Mouse (Mus musculus) embryonic facial prominence, embryonic 13.5 days (tissue): Measurements from ENCODE around the gene Ulk4. TPM values are rescaled to one million over a fixed set of nuclear protein-coding genes. Genes with fewer than 3 reads are reported as not detected.

Experiments used
- ATAC-seq: fragments of 200-750 bp; cut with Nextera tagmentation; 2 replicates; pipeline ENCODE4 v1.8.0; 2017; ENCODE audit warnings: low read depth; ENCODE audit not compliant: insufficient number of reproducible peaks, insufficient read depth, low FRiP score, low TSS enrichment
- H3K27ac ChIP-seq: fragments of 300-500 bp; sonication (generic); 2 replicates; pipeline ENCODE4 v1.5.1; 2015; ENCODE audit warnings: moderate library complexity, mild to moderate bottlenecking, inconsistent platforms
- H3K27me3 ChIP-seq: fragments of 300-500 bp; sonication (generic); 2 replicates; pipeline ENCODE4 v1.6.1; 2015; ENCODE audit warnings: mild to moderate bottlenecking, inconsistent platforms
- H3K36me3 ChIP-seq: fragments of 300-500 bp; sonication (generic); 2 replicates; pipeline ENCODE4 v1.6.1; 2015; ENCODE audit warnings: mild to moderate bottlenecking, inconsistent platforms
- H3K4me1 ChIP-seq: fragments of 300-500 bp; sonication (generic); 2 replicates; pipeline ENCODE4 v1.6.1; 2015; ENCODE audit warnings: inconsistent platforms
- H3K4me2 ChIP-seq: fragments of 300-500 bp; sonication (generic); 2 replicates; pipeline ENCODE4 v1.6.1; 2015; ENCODE audit warnings: moderate library complexity, mild to moderate bottlenecking, inconsistent platforms
- H3K4me3 ChIP-seq: fragments of 300-500 bp; sonication (generic); 2 replicates; pipeline ENCODE4 v1.5.1; 2015; ENCODE audit warnings: mild to moderate bottlenecking, inconsistent platforms
- H3K9ac ChIP-seq: fragments of 300-500 bp; sonication (generic); 2 replicates; pipeline ENCODE4 v1.6.1; 2015; ENCODE audit warnings: mild to moderate bottlenecking, inconsistent platforms
- H3K9me3 ChIP-seq: fragments of 300-500 bp; sonication (generic); 2 replicates; pipeline ENCODE4 v1.6.1; 2016; ENCODE audit warnings: inconsistent platforms
- WGBS: fragments of 180-500 bp; shearing (Covaris S2); methylation state at CpG from one replicate; pipeline ENCODE4 v1.1.7; 2015; ENCODE audit warnings: mixed read lengths; 5-methylcytosine and 5-hydroxymethylcytosine counted together
- polyA plus RNA-seq: library from polyadenylated mRNA; unstranded; fragments of >200 nt; fragmentation: Nextera tagmentation; extraction: Ambion mirVana; gene quantifications from 2 replicates; pipeline ENCODE4 v1.2.1, GENCODE M21; 2015

Gene Ulk4
- polyA plus RNA-seq, 1 experiment from 2014 or later: 213 TPM

GRCm38 (mm10) chr9:121032322-121032964, 244.6 kb downstream of the Ulk4 start:
- H3K36me3 ChIP-seq: no peaks in the 10 kb centered on the region
- no peak overlapping the region for H3K27ac ChIP-seq
- ATAC-seq: no peak
- H3K4me1 ChIP-seq: peaks cover 14% of the 10 kb centered on the region
- no peak overlapping the region for H3K4me2 ChIP-seq
- H3K9ac ChIP-seq: no peak overlapping the region
- H3K27me3 ChIP-seq: no peaks in the 10 kb centered on the region
- no peak overlapping the region for H3K4me3 ChIP-seq
- no peaks in the 10 kb centered on the region for H3K9me3 ChIP-seq
- WGBS: 43% methylated on average over 10 of the region's 10 CpGs

DNA sequence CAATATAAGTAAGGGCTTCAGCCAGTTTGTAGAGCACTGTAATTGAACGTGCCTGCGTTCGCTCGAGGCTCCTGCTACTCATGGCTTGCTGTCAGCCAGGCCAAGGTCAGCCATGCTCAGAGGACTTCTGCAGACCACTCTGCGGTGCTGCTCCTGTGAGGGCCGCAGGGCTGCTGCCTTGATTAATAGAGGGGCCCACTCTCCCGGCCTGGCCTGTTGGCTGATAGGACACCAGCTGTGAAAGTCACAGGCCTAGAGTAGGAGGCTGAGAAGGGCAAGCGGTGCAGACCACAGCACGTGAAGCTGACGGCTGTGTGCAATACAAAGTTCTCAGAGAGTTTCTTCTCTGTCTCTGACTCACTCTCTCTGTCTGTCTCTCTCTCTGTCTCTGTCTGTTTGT, 246.0 kb downstream of the Ulk4 start:
- Histone ChIP-seq H3K36me3 (no peaks in the 10 kb centered on the region), H3K4me3 (no peak overlapping the region), H3K27ac (no peak overlapping the region), H3K4me2 (no peak overlapping the region), H3K9ac (no peak overlapping the region), H3K4me1 (peaks cover 9% of the 10 kb centered on the region; the same call in 1 of the 2 replicates), H3K9me3 (no peaks in the 10 kb centered on the region), H3K27me3 (no peaks in the 10 kb centered on the region)
- 68% methylated on average over 10 of the region's 10 CpGs for WGBS
- ATAC-seq: no peak

DNA sequence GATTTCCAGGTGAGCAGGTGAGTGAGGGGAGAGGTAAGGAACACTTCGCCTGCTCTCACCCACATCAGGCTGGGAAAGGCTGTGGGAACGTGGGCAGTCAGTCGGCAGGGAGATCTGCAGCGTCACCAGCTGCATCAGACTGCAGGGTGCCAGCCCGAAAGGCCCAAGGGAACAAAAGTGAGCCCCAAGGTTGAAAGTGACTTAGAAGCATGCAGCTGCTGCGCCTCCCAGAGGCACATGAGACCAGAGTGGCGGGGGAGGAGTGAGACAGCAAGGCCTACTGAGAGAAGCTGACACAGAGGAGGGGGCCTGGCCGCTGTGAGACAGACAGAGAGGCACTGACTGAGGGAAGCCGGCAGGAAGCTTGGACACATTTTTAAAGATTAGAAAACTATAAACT, 247.2 kb downstream of the Ulk4 start:
- 37% methylated on average over 9 of the region's 9 CpGs for WGBS

DNA sequence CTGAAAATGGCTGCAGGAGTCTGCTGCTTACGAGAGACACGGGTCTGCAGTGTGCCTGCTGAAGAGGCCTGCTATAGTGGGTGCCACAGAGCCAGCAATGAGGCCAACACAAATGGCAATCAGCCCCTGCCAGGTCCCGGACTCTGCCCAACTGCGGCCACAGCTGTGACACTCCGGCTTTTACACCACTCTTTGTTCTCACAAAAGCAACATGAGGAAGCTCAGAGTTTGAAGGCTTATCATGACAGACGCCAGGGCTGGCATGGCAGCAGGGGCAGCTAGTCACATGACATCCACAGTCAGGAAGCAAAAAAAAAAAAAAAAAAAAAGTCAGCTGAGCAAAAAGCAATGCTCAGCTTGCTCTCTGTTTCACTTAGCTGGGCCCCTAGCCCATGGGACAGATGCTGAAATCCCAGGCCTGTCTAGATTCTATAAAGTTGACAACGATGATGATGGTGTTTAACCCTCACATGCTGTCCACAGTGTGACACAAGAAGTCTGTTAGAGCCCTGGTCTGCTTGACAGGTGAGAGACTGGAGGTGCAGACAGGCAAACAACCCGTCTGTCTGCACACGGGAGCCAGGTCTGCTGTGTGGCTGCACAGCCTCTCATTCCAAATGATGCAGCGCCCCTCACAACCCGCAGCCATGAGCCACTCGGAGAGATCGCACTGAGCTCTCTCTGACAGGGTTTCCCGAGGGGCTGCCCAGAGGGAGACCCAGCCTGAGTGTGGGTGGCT, 253.3 kb downstream of the Ulk4 start:
- Histone ChIP-seq H3K36me3 (no peaks in the 10 kb centered on the region), H3K9me3 (no peaks in the 10 kb centered on the region), H3K27me3 (no peaks in the 10 kb centered on the region), H3K27ac (no peak overlapping the region), H3K4me2 (no peak overlapping the region), H3K4me1 (peaks cover 9% of the 10 kb centered on the region), H3K4me3 (no peak overlapping the region), H3K9ac (no peak overlapping the region)
- no peak for ATAC-seq
- WGBS: 81% methylated on average over 14 of the region's 14 CpGs

More for the DNA sequence above, 247.2 kb downstream of the Ulk4 start:
- no peaks in the 10 kb centered on the region for H3K27me3 ChIP-seq
- no peaks in the 10 kb centered on the region for H3K36me3 ChIP-seq
- H3K4me2 ChIP-seq: no peak overlapping the region
- H3K9me3 ChIP-seq: no peaks in the 10 kb centered on the region
- ATAC-seq: no peak
- H3K4me3 ChIP-seq: no peak overlapping the region
- H3K27ac ChIP-seq: no peak overlapping the region
- peaks cover 9% of the 10 kb centered on the region; the same call in 1 of the 2 replicates for H3K4me1 ChIP-seq
- 0 out of 2 replicates have a peak overlapping the region, but pooled peaks have one; percentile 27 for H3K9ac ChIP-seq

- no peak for ATAC-seq
- 38% methylated on average over 11 of the region's 11 CpGs for WGBS
Observed at GRCm38 (mm10) chr9:121020360-121020759, 256.6 kb downstream of the Ulk4 start.

GRCm38 (mm10) chr9:121019932-121020331, 257.1 kb downstream of the Ulk4 start:
- ATAC-seq: no peak
- Histone ChIP-seq H3K36me3 (no peaks in the 10 kb centered on the region), H3K9me3 (no peaks in the 10 kb centered on the region), H3K4me2 (no peak overlapping the region), H3K9ac (no peak overlapping the region), H3K4me1 (peaks cover 20% of the 10 kb centered on the region), H3K27me3 (no peaks in the 10 kb centered on the region), H3K4me3 (no peak overlapping the region), H3K27ac (no peak overlapping the region)
- WGBS: 59% methylated on average over 13 of the region's 13 CpGs

More at GRCm38 (mm10) chr9:121020360-121020759, 256.6 kb downstream of the Ulk4 start:
- H3K4me2 ChIP-seq: no peak overlapping the region
- H3K4me3 ChIP-seq: no peak overlapping the region
- no peaks in the 10 kb centered on the region for H3K27me3 ChIP-seq
- H3K9ac ChIP-seq: no peak overlapping the region
- no peak overlapping the region for H3K27ac ChIP-seq
- H3K9me3 ChIP-seq: no peaks in the 10 kb centered on the region
- peaks cover 17% of the 10 kb centered on the region for H3K4me1 ChIP-seq
- no peaks in the 10 kb centered on the region for H3K36me3 ChIP-seq

GRCm38 (mm10) chr9:121018524-121019315, 258.3 kb downstream of the Ulk4 start:
- Histone ChIP-seq H3K27me3 (no peaks in the 10 kb centered on the region), H3K4me1 (peaks cover 20% of the 10 kb centered on the region), H3K9ac (no peak overlapping the region), H3K9me3 (no peaks in the 10 kb centered on the region), H3K27ac (no peak overlapping the region), H3K4me3 (no peak overlapping the region), H3K4me2 (no peak overlapping the region), H3K36me3 (no peaks in the 10 kb centered on the region)
- 86% methylated on average over 2 of the region's 2 CpGs for WGBS
- ATAC-seq: no peak

DNA sequence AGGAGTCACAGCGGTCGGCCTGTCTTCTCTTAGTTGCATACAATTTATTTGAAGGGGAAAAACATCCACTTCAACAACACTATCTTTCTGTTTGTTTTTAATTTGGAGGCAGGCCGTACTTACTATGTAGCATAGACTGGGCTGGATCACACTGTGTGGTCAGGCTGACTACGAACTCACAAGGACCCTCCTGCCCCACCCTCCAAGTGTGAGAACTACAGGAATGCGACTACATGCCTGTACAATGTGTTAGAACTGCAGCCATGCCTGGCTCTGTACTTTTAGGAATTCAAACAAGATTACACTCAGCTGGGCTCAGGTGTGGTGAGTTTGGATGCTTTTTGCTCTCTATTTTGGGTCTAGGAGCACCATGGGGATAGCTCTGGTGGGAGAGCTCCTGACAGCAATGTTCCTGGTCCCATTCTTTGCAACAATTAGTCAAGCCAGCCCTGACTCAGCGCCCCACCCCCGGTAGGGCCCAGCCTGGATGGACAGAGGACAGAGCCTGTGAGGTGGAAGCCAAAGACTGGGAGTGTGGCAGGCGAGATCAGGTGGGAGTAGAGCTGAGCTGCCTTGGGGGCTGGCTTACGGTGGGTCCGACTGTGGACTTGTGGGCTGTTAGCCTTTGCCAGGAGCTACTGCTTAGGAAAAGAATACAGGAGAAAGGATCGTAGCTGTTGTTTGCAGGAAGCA, 261.0 kb downstream of the Ulk4 start:
- Histone ChIP-seq H3K27ac (0 out of 2 replicates have a peak overlapping the region, but pooled peaks have one; percentile 39), H3K9me3 (no peaks in the 10 kb centered on the region), H3K4me1 (peaks cover 24% of the 10 kb centered on the region), H3K4me2 (no peak overlapping the region; the same call in 1 of the 2 replicates), H3K9ac (0 out of 2 replicates have a peak overlapping the region, but pooled peaks have one; percentile 6), H3K27me3 (no peaks in the 10 kb centered on the region), H3K36me3 (no peaks in the 10 kb centered on the region), H3K4me3 (no peak overlapping the region)
- WGBS: 57% methylated on average over 11 of the region's 11 CpGs
- no peak for ATAC-seq

DNA sequence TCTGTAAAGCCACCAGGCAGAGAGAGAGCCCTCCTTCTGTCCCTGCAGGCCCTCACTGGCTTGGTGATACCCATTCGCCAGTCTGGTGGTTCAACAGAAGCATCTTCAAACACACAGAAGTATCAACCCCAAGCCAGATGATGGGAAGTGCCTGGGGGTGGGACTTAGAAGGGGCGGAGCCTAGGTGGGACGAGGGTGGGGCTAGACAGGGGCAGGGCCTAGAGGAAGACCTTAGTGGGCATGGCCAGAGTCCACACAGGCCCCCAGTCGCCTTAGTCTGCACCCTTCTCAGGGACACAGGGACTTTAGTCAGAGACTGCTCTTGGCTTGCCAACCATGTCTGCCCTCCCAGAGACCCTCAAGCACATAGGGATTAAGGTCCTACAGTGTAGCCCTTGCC, 265.5 kb downstream of the Ulk4 start:
- H3K4me2 ChIP-seq: no peak overlapping the region
- no peak overlapping the region for H3K27ac ChIP-seq
- H3K9me3 ChIP-seq: no peaks in the 10 kb centered on the region
- H3K9ac ChIP-seq: no peak overlapping the region
- ATAC-seq: no peak
- H3K36me3 ChIP-seq: no peaks in the 10 kb centered on the region
- peaks cover 31% of the 10 kb centered on the region for H3K4me1 ChIP-seq
- 42% methylated on average over 4 of the region's 4 CpGs for WGBS
- no peak overlapping the region for H3K4me3 ChIP-seq
- H3K27me3 ChIP-seq: no peaks in the 10 kb centered on the region

- peaks cover 25% of the 10 kb centered on the region for H3K4me1 ChIP-seq
- no peak overlapping the region for H3K4me2 ChIP-seq
- no peaks in the 10 kb centered on the region for H3K36me3 ChIP-seq
- 64% methylated on average over 3 of the region's 3 CpGs for WGBS
- H3K9me3 ChIP-seq: no peaks in the 10 kb centered on the region
- no peaks in the 10 kb centered on the region for H3K27me3 ChIP-seq
- no peak overlapping the region for H3K27ac ChIP-seq
- no peak for ATAC-seq
- H3K4me3 ChIP-seq: no peak overlapping the region
- no peak overlapping the region for H3K9ac ChIP-seq
Observed at GRCm38 (mm10) chr9:121010544-121010943, 266.5 kb downstream of the Ulk4 start.

DNA sequence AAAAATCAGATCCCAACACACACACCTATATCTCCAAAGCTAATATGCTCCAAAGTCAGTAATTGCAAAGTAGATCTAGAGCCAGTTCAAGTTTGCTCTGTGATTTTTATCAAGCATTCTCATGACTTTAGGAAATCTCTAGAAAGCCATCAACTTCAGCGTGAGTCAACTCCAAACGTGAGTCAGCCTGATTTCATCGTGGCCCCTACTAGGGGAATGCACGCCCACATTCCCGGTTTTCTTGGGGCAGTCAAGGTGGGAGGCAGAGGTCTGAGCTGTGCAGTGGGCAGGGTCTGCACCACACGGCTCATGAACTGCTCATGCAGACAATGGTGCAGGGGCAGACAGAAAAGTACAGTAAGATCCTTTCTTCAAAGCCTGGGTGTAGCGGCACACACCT, 271.0 kb downstream of the Ulk4 start:
- 81% methylated on average over 7 of the region's 7 CpGs for WGBS
- ATAC-seq: no peak

More for the DNA sequence above, 271.0 kb downstream of the Ulk4 start:
- Histone ChIP-seq H3K9ac (no peak overlapping the region), H3K27me3 (no peaks in the 10 kb centered on the region), H3K4me3 (no peak overlapping the region), H3K36me3 (no peaks in the 10 kb centered on the region), H3K4me1 (peaks cover 45% of the 10 kb centered on the region), H3K4me2 (no peak overlapping the region), H3K9me3 (no peaks in the 10 kb centered on the region), H3K27ac (no peak overlapping the region)
